Comparison of ENCODE assay signal across 7 mouse cellular contexts in the genomic region with DNA sequence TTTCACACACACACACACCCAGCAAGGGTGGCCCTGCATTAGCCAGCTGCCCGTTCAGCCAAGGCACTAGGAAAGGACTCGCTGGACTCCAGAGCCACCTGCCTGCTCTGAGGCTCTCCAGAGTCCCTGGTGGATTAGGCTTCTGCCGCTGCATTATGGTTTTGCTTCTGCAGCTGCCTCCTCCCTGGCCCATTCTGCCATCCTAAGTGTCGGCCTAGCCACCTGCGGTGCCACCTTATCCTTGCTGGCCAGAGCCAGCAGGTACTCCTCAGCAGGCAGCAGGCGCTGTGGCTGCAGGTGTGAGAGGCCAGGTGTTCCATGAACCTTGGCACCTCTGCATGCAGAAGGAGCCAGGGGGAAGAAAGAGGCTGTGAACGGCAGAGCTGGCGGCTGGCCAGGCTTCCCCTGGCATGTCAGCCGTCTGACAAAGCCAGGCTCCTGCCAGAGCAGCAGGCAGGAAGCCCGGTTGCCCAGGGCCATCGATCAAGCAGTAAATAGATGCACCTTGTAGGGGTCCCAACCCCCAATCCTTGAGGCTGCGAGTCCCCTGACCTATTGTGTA. TPM values are rescaled to one million over a fixed set of nuclear protein-coding genes. Genes with fewer than 3 reads are reported as not detected.
DNase-seq lines count a peak whose midpoint lies in the region; ATAC-seq lines count a peak whose summit lies in the region.

No protein-coding gene starts in this region.

- peak overlapping the region; percentile 27 for H3K4me2 ChIP-seq in forebrain, embryonic 15.5 days (replicated peaks)
- no peak overlapping the region for H3K4me2 ChIP-seq in intestine, embryonic 16.5 days (ENCODE audit: low read depth, low read length)
- peak overlapping the region; percentile 30 for H3K4me2 ChIP-seq in midbrain, embryonic 13.5 days (replicated peaks)

- no peaks in the 10 kb centered on the region for H3K27me3 ChIP-seq in forebrain, embryonic 15.5 days
- no peaks in the 10 kb centered on the region for H3K27me3 ChIP-seq in intestine, embryonic 16.5 days (replicated peaks; ENCODE audit: control insufficient read depth, insufficient read depth, low read length)
- no peaks in the 10 kb centered on the region for H3K27me3 ChIP-seq in midbrain, embryonic 13.5 days

- peak; percentile 41 to 49 for DNase-seq in right cerebral cortex, postnatal 10 days (ENCODE audit: low spot score in 2 of 2)
- no peak for DNase-seq in right cerebral cortex, postnatal 36 days (ENCODE audit: low spot score in 2 of 2)
- DNase-seq in T-cell, adult 2 months (ENCODE audit: low spot score) = no peak
- no peak for DNase-seq in spleen, postnatal 4 days (ENCODE audit: low spot score in 2 of 2)

- H3K27ac ChIP-seq in forebrain, embryonic 15.5 days (replicated peaks) = peak overlapping the region; percentile 87
- no peak overlapping the region for H3K27ac ChIP-seq in intestine, embryonic 16.5 days (ENCODE audit: low read length)
- peak overlapping the region; percentile 84 for H3K27ac ChIP-seq in midbrain, embryonic 13.5 days

- ATAC-seq in forebrain, embryonic 15.5 days (replicated peaks) = peak; percentile 90
- ATAC-seq in intestine, embryonic 16.5 days = peak; percentile 79
- peak; percentile 87 for ATAC-seq in midbrain, embryonic 13.5 days

- H3K9ac ChIP-seq in forebrain, embryonic 15.5 days (replicated peaks) = no peak overlapping the region
- H3K9ac ChIP-seq in intestine, embryonic 16.5 days (ENCODE audit: low read depth, low read length) = 0 out of 2 replicates have a peak overlapping the region, but pooled peaks have one; percentile 11
- peak overlapping the region; percentile 23; the same call in 1 of the 2 replicates for H3K9ac ChIP-seq in midbrain, embryonic 13.5 days (replicated peaks)

- no peaks in the 10 kb centered on the region for H3K9me3 ChIP-seq in forebrain, embryonic 15.5 days
- no peaks in the 10 kb centered on the region for H3K9me3 ChIP-seq in intestine, embryonic 16.5 days (ENCODE audit: control insufficient read depth, low read length)
- H3K9me3 ChIP-seq in midbrain, embryonic 13.5 days = no peaks in the 10 kb centered on the region

- H3K4me3 ChIP-seq in forebrain, embryonic 15.5 days = no peak overlapping the region
- H3K4me3 ChIP-seq in intestine, embryonic 16.5 days (ENCODE audit: low read length) = no peak overlapping the region
- no peak overlapping the region for H3K4me3 ChIP-seq in midbrain, embryonic 13.5 days (replicated peaks)

- H3K36me3 ChIP-seq in forebrain, embryonic 15.5 days = no peaks in the 10 kb centered on the region
- H3K36me3 ChIP-seq in intestine, embryonic 16.5 days (ENCODE audit: control insufficient read depth, insufficient read depth, low read length) = no peaks in the 10 kb centered on the region
- no peaks in the 10 kb centered on the region for H3K36me3 ChIP-seq in midbrain, embryonic 13.5 days

- H3K4me1 ChIP-seq in forebrain, embryonic 15.5 days = peaks cover 15% of the 10 kb centered on the region
- H3K4me1 ChIP-seq in intestine, embryonic 16.5 days (ENCODE audit: control insufficient read depth, insufficient read depth, low read length) = no peaks in the 10 kb centered on the region
- peaks cover 13% of the 10 kb centered on the region for H3K4me1 ChIP-seq in midbrain, embryonic 13.5 days (replicated peaks)

- 7% methylated on average over 12 of the region's 12 CpGs for WGBS in forebrain, embryonic 15.5 days
- WGBS in intestine, embryonic 16.5 days = 31% methylated on average over 12 of the region's 12 CpGs
- WGBS in midbrain, embryonic 13.5 days = 19% methylated on average over 12 of the region's 12 CpGs

RNA-seq across cellular contexts. Expression of gene Sox11, which starts 14.8 kb away (rescaled TPM):
- 1,052 and 1,056 TPM in 2 replicates for polyA plus RNA-seq in forebrain, embryonic 15.5 days (2015; fragmentation: Nextera tagmentation; extraction: Ambion mirVana)
- polyA plus RNA-seq in intestine, embryonic 16.5 days (2015; fragmentation: Nextera tagmentation; extraction: Ambion mirVana) = 20.9 and 23.0 TPM in 2 replicates
- 748 and 776 TPM in 2 replicates for polyA plus RNA-seq in midbrain, embryonic 13.5 days (2015; fragmentation: Nextera tagmentation; extraction: Ambion mirVana)

Comparison
In these comparisons a context has a peak if more than half of its experiments do, and no peak if none do; other contexts are left out.
1. DNase-seq: peak in right cerebral cortex, postnatal 10 days (2 of 2); none in right cerebral cortex, postnatal 36 days (0 of 2), T-cell, adult 2 months (single experiment) and spleen, postnatal 4 days (0 of 2).
2. RNA of gene Sox11, which starts 14.8 kb away (polyA plus RNA-seq): 1,052 to 1,056 TPM in forebrain, embryonic 15.5 days and 748 to 776 TPM in midbrain, embryonic 13.5 days; 20.9 to 23.0 TPM in intestine, embryonic 16.5 days; every median in the first group is over 10 times any median in the second.
3. Peak in every context shown above with its lines, with median percentiles within 50 percentile points of each other: ATAC-seq.